Mouse (Mus musculus) testis, postnatal 10 days (tissue): ENCODE data around the gene Nr1i3.
"Not testable (repeated sequence)": the region's sequence is repeated elsewhere in the genome, so short reads cannot be mapped to it uniquely, and the experiment has no call there.

Experiments used
- DNase-seq: peaks from one replicate; pipeline ENCODE4 v3.0.0; 2021; ENCODE audit warnings: low spot score

Nr1i3 gene

DNA sequence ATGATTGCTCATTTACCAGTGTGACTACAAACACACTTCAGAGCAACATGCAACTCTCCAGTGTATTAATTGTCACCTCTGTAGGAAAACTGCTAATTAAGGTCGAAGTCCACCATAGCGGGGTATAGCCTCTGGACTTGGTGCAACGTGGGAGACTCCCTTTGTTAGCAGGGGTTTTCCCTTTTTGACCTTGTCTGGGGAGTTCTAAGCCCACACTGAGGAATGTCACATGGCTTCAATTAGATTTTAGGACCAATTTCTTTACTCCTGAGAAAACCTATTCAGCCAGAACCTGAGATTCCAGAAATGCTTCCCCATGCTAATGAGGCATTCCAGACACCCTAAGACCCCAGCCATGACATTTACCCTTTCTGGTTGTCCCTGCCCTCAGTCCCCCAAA is 16.4 kb downstream of the Nr1i3 start:
- DNase-seq: no peak

DNA sequence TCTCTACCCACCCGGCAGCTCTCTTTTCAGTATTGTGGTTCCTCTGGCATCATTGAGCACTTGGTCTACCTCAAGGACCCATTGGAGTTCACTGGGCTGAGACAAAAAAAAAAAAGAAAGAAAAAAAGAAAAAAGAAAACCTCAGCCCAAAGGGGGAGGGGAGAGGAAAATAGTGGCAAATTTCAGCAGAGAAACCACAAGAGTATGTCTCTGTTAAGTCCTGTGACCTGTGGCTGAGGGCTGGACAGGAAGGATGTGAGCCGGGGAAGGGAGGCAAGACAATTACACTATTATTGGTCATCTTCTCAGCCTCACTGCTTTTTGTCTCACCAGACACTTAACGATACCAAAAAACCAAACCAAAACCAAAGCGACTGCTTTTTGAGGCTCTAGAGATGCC is 18.1 kb downstream of the Nr1i3 start:
- no peak for DNase-seq

DNA sequence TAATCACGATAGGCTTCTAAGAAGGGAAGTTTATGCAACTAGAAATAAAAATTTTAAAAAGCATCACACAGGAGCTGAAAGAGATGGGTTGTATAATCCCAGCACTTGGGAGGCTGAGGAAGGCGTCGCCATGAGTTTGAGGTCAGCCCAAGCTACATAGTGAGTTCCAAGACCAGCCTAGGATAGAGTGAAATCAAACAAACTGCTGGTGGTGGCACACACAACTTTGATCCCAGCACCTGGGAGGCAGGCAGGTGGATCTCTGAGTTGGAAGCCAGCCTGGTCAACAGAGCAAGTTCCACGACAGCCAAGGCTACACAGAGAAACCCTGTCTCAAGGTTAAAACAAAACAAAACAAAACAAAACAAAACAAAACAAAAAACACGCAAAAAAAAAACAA is 18.6 kb downstream of the Nr1i3 start:
- DNase-seq: no peak

DNA sequence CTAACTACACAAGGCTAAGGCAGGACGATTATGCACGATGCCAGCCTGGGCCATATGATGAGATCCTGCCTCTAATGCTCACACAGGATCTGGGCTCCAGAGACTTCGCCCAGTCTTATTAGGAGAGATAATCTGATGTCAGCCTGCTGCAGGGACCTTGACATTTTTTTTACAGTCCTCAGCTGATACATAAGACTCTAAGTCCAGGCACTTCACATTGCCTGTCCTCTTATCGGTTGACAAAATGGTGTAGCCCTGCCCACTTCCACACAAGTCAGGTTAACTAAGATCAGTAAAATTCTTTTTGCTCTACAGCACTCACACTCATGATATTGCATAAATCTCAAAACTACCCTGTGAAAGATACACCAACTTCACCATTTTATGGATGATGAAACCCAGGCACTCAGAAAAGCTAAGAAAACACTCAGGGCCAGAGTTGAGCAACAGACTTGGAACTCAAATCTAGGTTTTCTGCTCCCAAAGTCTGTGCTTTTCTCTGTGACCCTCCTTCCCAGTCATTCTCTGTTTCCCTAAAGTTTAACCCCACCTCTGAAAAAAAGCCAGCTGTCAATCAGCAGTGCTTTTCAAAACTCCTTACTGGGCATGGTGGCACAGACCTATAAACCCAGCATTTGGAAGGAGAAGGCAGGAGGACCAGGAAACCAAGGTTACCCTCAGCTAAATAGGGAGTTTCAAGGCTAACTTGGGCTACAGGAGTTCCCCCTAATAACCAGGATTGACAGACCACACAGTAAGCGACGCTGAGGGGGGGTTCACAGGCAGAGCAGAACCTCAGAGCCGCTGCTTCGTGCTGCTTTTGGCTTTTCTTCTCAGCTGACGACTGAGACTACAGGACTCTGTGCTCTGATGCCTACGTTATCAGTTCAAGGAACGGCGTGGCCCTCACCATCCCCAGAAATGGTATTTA is 19.3 kb downstream of the Nr1i3 start:
- no peak for DNase-seq

DNA sequence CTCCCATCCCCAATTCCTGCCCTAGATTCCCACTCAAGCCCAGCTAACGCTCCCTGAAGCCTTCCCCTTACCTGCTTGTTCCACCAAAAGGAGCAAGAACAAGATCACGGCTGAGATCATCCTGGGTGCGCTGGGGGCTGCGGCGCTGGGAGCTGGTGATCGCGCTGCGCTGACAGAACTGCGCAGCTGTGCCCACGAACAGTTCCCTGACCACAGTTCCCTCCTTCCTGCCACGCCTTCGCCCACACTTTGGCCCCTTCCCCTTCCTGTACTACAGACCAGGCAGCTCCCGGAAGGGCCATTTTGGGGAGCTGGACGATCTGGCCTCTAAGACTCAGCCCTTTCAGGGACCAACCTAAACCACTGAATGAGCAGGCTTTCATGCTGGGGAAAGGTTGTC is 20.4 kb downstream of the Nr1i3 start, which contains the start of gene Fcer1g:
Gene Fcer1g, minus strand, starts transcription at position 240 of the 400 bp plus-strand sequence.
- DNase-seq: no peak

DNA sequence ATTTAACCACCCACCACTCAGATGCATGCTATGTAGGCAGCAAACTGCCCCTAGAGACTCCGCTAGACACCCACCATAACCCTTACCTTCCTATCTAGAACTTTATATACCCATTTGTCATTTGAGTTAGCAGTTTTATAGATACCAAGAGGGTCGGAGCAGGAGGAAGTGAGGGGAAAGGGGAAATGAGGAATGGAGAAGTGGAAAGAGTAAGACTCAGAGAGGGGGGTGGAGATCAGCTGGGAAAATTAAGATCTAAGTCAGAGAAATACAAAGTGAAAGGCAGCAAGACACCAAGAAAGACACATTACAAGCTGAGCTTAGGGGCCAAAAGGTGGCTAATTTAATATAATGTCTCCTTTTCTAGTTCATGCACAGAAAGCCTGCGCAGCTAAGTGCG is 20.8 kb downstream of the Nr1i3 start:
- DNase-seq: no peak

DNA sequence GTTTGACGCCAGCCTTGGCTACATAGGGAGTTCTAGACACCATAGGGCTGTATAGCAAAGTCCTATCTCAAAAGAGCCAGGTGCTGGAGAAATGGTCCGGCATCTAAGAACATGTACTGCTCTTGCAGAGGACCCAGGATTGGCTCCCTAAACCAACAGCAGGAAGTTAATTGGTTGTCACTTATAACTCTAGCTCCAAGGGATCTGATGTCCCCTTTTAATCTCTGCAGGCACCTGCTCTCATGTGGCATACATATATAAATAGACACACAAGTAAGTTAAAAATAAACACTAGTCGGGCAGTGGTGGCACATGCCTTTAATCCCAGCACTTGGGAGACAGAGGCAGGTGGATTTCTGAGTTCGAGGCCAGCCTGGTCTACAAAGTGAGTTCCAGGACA is 22.0 kb downstream of the Nr1i3 start:
- DNase-seq: no peak

DNA sequence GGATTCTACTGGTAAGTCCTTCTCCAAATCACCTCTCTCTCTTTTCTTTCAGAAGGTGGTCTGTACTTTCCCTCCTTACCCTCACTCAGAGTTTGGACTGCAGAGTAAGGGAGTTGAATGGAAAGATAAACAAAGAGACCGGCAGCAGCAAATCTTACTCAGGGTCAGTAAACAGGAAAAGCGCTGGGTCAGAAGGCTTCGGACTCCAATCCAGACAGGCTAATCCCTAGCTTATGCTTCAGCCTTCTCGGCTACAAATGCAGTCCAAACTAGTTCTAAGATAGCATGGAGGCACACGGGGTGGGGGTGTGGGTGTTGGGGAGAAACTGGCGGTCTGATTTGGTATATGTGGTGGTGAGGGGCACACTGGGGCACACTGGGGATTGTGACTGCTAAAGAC is 23.7 kb downstream of the Nr1i3 start:
- DNase-seq: no peak

DNA sequence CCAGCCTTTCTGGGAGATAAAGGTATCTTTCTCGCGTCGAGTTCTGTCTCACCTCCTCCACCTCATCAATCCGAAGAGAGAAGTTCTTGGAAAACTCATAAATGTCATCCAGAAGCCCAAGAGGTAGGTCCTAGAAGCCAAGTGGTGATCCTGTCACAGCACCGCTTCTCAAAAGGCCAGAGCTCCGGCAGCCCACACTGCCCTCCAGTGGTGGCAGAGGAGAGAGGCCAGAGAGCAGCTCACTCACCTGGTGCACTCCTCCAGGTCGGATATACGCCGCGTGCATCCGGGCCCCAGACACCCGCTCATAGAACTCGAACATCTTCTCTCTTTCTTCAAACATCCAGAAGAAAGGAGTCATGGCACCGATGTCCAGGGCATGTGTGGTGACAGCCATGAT is 24.7 kb downstream of the Nr1i3 start:
- peak; percentile 82 for DNase-seq

DNA sequence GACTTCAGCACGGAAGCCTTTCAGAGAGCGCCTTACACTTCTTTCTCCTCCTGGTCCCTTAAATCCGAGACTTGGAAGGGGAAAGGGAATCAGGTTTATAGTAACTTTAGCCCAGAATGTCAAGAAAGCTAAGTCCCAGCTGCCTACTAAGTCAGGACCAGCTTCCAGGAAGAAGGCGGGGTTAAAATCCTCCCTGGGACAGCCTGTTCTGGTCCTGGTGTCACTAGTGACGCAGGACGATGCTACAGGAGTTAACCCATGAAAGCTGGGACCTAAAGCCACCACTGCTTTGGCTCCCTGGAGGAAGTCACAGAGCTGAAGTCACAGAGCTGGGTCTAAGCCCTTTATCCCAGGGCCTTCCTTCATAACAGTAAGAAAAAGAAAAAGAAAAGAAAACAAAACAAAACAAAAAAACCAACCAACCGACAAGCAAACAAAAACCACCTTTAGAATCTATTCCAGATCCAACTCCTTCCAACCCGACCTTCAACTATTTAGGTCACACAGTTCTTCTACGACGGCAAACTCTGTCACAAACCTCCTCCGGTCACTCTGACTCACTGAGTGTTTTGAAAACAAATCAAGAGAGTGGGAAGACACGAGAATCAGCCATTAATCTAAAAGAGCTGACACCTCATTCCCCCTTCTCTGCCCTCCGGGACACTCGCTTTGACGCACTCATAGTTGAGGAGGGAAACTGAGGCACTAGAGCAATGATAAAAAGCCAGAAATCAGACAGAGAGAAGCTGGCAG is 26.4 kb downstream of the Nr1i3 start:
- no peak for DNase-seq

DNA sequence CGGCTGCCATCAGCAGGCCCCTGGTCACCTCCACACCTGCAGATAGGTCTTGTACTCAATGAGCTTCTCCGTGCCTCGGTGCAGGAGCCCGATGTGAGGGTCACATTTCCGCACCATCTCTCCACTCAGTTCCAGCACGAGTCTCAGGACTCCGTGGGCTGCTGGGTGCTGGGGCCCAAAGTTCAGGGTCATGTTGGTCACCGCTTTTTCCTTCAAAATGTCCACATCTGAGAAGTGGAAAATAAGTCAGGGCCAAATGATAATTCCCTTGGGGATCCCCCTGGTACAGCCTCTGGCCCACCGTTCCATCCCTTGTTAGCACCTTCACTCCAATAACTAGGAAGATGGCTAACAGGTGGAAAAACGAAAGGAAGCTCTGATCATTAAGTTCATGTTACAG is 27.1 kb downstream of the Nr1i3 start:
- no peak for DNase-seq

DNA sequence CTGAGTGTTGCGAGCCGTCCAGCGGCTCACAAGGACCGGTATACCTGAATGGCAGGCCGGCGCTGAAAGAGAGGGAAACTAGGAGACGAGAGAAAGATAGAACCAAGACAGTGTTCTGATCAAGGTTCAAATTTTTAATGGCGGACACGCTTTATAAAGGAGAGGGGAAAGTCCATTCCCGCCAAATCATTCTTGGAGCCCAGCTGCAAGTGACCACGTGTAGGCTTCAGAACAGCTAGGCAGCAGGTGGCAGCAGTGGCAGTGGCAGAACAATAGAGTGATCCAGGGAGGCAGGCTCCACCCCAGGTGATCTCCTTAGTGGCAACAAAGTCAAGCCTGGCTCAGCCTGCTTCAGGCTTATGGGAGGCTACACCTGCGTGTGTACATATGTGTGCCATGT is 28.2 kb downstream of the Nr1i3 start:
- DNase-seq: not testable (repeated sequence)

DNA sequence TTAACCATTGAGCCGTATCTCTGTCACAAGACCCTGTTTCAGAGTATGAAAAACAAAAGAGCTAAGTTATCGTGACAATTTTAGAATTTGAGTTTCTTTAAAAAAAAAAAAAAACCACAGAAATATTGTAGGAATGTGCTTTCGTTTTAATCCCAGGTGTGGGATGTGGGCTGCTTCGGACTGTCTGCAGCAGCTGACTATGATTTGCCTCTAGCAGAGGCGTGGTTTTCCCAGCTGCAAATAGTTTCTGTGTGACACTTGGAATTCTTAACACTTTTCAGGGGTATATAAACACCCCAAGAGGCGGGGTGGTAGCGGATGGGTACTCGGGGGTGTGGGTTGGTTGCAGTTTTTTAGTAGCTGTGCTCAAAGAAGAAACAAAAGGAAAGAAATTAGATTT is 31.6 kb downstream of the Nr1i3 start:
- DNase-seq: no peak

DNA sequence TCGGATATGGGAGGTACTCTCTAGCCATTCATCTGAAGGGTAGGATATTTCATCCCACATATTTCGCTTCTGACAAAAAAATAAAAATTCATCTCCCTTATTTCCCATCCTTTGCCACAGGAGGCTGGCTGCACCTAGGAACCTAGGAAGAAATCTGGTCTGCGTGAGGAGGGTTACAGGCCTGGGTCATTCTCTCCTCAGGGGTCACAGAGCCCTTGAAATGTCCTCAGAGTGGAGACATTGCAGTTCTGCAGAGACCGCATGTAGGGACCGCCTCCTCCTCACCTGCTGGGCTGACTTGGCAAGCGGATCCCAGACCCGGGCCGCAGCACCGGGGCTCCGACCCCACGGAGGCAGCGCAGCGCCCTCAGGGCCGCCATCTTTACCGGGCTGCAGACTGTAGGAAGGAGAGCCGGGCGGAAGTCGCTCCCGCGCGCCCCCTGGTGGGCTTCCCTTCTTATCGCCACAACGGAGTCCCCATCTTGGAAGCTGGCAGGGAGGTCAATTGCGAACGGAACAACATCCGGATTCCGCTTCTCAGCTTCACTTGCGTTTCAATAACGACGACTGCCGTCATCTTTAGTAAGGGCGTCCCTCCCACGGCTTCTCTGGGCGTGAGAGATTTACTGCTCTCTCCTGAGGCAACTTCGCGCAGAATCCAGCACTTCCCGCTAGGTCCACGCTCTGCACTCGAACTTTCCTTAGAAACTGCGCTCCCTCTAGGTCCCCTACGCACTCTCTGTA is 33.1 kb downstream of the Nr1i3 start:
- DNase-seq: peak; percentile 98

DNA sequence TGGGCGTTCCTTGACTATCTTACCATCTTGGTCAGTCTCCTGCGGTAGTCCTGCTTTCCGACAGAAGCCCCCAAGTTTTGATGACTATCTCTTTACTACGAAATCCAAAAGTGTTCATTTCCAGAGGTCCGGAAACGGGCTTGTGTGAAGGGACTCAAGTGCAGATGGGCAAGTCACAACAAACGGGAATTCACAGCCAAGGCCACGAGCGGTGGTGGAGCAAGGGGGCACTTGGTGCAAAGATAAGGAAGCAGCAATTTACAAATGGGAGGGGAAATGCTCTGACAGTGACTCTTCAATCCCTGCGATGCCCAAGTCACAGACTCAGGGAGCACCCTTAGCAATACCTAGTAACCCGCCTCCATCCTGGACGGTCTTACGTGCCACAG is 33.7 kb downstream of the Nr1i3 start:
- DNase-seq: peak; percentile 55

DNA sequence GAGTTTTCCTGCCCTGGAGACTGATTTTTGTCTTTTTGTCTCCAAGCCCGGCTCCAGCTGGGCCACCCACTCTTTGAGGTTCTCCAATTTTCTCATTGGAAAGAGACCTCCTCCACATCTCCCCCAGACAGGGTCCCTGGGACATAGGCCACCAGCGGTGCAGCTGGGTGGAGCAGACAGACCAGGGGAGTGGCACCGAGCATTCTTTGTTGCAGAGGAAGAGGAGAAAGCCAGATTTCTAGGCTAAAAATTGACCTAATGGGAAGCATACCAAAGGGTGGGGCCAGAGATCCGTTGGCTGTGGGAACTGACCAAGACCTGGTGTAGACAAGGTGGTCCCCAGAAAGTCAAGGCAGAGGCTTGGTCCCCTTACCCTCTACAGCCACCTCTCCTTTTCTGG is 34.1 kb downstream of the Nr1i3 start:
- no peak for DNase-seq

DNA sequence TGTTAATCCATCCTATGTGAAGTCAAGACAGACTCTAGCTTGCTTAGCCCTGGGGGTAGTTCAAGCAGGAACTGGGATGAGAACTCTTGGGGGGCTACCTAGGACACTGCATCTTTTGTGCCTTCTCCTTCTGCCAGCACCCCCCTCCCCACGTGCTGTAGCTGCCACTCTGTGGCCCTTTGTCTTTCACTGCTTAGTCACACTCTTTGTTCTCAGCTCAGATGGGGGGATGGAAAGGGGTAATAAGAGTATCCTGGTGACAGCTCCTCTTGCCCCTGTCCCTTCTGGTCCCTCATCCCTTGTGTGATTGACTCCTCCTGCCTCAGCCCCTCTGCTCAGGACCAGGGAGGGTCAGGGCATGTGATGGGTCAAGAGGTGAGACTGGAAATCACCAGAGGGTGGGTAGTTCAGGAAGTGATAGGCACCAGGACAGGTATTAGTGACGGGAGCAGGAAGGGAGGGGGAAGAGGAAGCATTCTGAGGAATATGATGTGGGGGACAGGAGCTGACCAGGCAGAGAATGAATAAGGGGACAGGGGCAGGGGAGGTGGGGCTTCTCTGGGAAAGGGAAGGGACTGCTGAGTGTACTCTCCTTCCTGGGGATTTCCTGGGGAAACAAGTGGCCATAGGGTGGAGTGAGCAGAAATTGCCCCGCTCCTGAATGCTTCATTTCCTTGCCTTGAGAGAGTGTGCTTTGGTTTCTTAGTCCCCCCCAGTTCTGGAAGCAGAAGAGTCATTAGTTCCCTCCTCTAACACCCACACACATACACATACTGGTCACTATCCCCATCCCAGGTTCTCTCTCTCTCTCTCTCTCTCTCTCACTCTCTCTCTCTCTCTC is 34.8 kb downstream of the Nr1i3 start:
- no peak for DNase-seq

DNA sequence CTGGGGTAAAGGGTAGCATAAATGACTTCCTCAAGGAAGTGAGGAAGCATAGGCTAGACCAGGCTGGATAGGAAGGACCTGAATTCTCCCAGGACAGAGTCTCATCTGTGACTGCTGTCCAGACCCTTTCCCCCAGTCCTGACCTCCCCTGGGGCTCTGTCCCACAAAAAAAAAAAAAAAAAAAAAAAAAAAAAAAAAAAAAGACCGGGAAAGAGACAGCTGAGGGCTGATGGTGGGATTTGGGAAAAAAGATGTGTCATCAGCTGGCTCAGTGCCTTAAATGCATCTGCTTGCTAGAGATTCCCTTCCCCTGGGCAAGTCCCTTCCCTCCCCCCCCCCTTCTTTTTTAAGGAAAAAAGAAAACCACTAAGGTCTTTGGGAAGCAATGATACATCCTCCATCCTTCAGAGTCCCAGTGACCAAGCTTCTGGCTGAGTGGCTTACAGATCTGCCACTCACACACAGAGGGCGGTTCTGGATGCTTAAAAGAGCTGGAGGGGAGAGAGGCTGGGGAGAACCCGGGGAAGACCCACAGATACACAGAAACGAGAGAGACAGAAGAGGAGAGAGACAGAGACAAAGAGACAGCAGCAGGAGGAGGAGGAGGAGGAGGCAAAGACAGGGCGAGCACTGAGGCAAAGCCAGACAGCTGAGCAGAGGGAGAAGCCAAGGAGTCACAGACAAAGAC is 36.3 kb downstream of the Nr1i3 start, which contains the start of gene Adamts4:
Gene Adamts4, plus strand, starts transcription at position 509 of the 688 bp plus-strand sequence.
- DNase-seq: peak; percentile 63

DNA sequence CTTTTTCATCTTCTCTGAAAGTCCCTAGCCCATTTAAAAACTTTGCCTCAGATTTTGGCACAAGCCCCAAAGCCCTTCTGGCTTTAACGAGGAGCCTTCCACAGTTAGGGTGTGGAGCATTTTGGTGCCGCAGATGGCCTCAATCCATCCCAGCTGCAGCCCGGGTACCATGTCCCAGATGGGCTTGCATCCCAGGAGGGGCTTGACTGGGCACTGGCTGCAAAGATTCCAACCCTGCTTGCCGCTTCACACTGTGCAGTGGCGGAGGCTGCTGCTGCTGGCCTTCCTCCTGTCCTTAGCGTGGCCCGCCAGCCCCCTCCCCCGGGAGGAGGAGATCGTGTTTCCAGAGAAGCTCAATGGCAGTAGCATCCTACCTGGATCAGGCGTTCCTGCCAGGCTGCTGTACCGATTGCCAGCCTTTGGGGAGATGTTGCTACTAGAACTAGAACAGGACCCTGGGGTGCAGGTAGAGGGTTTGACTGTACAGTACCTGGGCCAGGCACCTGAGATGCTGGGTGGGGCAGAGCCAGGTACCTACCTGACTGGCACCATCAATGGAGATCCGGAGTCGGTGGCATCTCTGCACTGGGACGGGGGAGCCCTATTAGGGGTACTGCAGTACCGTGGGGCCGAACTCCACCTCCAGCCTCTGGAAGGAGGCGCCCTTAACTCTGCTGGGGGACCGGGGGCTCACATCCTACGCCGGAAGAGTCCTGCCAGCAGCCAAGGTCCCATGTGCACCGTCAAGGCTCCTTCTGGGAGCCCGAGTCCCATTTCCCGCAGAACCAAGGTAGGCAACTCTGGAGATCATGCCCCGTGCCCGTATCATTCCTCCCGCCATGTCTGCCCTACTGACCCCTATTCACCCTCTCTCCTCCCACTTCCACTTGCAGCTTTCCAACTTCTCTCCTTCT is 37.2 kb downstream of the Nr1i3 start, which contains the start of gene Ndufs2:
Gene Ndufs2, minus strand, starts transcription at position 709 of the 914 bp plus-strand sequence.
- DNase-seq: no peak
